Mouse (Mus musculus) liver, adult 2 months (tissue): Measurements from ENCODE around the gene Tpx2. TPM values are rescaled to one million over a fixed set of nuclear protein-coding genes. Genes with fewer than 3 reads are reported as not detected.

Experiments
- DNase-seq: peaks from one replicate; pipeline ENCODE4 v3.0.0-alpha.2; 2011; ENCODE audit warnings: low read depth, low spot score; ENCODE audit errors: extremely low read depth
- H3K27ac ChIP-seq: fragments of 200-500 bp; replicated peaks from 2 replicates; pipeline ENCODE4 v1.5.1; 2012; ENCODE audit warnings: low read depth, mild to moderate bottlenecking, control low read depth, inconsistent platforms, low read length; ENCODE audit not compliant: insufficient read depth
- H3K27me3 ChIP-seq: fragments of 200-500 bp; 2 replicates; pipeline ENCODE4 v1.6.1; 2012; ENCODE audit warnings: mild to moderate bottlenecking, moderate library complexity, low read length, inconsistent platforms; ENCODE audit not compliant: control insufficient read depth, insufficient read depth
- H3K36me3 ChIP-seq: fragments of 200-500 bp; 2 replicates; pipeline ENCODE4 v1.6.1; 2012; ENCODE audit warnings: low read length, inconsistent platforms; ENCODE audit not compliant: control insufficient read depth, insufficient read depth
- H3K4me1 ChIP-seq: fragments of 200-500 bp; 2 replicates; pipeline ENCODE4 v1.6.1; 2011; ENCODE audit warnings: low read length; ENCODE audit not compliant: control insufficient read depth, insufficient read depth
- H3K4me3 ChIP-seq: fragments of 200-500 bp; 2 replicates; pipeline ENCODE4 v1.5.1; 2011; ENCODE audit warnings: low read depth, mild to moderate bottlenecking, control low read depth, low read length, moderate library complexity; ENCODE audit not compliant: insufficient read depth
- H3K79me2 ChIP-seq: fragments of 200-500 bp; 2 replicates; pipeline ENCODE4 v1.6.1; 2012; ENCODE audit warnings: inconsistent platforms, mild to moderate bottlenecking, low read length, moderate library complexity; ENCODE audit not compliant: control insufficient read depth, insufficient read depth
- H3K9ac ChIP-seq: fragments of 200-500 bp; 2 replicates; pipeline ENCODE4 v1.6.1; 2012; ENCODE audit warnings: low read depth, mild to moderate bottlenecking, control low read depth, inconsistent platforms, low read length
- CTCF ChIP-seq: fragments of 200-500 bp; IDR thresholded peaks from 2 replicates; pipeline ENCODE4 v1.5.1; 2011; ENCODE audit warnings: low read depth, low read length, control low read depth
- POLR2A ChIP-seq: fragments of 200-500 bp; IDR thresholded peaks from 2 replicates; pipeline ENCODE4 v1.6.1; 2011; ENCODE audit warnings: low read length, control low read depth; ENCODE audit not compliant: insufficient read depth; ENCODE audit errors: extremely low read depth
- WGBS: fragments of 180-500 bp; shearing (Covaris S2); methylation state at CpG from one replicate; pipeline ENCODE4 v1.1.7; 2018; 5-methylcytosine and 5-hydroxymethylcytosine counted together
- polyA plus RNA-seq: library from polyadenylated mRNA; depleted of rRNA; stranded (reverse); fragments of >200 nt; gene quantifications from 2 replicates; pipeline ENCODE4 v1.2.3, GENCODE M21; 2012
- total RNA-seq: library from RNA; depleted of rRNA; stranded (reverse); fragments of >200 nt; gene quantifications from 2 replicates; pipeline ENCODE4 v1.2.3, GENCODE M21; 2014

The Tpx2 gene
- total and polyA plus RNA-seq, 2 experiments = 0.04 to 0.18 TPM

DNA sequence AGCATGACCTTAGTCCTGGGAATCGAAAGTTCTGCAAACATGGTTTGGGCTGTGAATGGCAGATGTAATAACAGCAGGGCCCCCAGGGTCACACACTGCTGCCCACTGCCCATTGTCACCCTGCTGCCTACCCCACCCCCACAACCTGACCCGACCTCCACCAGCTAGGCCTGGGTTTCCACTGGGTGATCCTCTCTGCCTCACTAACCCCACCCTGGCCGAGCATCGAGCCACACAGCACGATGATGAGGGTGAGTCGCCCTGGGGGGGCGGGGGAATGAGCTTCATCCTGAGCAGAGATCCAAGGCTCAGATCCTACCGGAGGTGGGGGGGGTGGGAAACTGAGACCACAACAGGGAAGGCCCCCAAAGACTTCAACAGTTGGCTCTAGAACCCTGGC is 76.4 kb downstream of the Tpx2 start:
- H3K4me3 ChIP-seq = no peak overlapping the region
- WGBS = 67% methylated on average over 8 of the region's 8 CpGs
- peaks cover 3% of the 10 kb centered on the region; the same call in 1 of the 2 replicates for H3K4me1 ChIP-seq
- H3K9ac ChIP-seq = no peak overlapping the region
- DNase-seq = no peak
- no peaks in the 10 kb centered on the region for H3K27me3 ChIP-seq
- TF ChIP-seq CTCF (no peak), POLR2A (no peak)
- no peak overlapping the region for H3K27ac ChIP-seq
- no peaks in the 10 kb centered on the region for H3K36me3 ChIP-seq
- H3K79me2 ChIP-seq = no peaks in the 10 kb centered on the region

DNA sequence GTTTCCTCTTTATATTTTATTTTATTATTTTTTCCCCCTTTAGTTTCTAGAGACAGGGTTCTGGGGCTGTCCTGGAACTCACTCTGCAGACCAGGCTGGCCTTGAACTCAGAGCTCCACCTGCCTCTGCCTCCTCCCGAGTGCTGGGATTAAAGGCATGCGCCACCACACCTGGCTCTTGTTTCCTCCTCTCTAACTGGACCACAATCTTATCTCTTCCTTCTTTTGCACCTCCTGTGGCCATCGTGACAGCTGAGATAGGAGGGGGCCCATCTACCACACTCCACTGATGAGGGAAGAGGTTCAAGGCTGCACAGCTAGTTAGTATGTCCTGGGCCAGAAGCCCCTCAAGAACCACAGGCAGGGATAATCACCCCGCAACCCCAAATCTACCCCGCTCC is 76.8 kb downstream of the Tpx2 start:
- H3K9ac ChIP-seq = no peak overlapping the region
- H3K4me3 ChIP-seq = no peak overlapping the region
- peaks cover 3% of the 10 kb centered on the region; the same call in 1 of the 2 replicates for H3K4me1 ChIP-seq
- H3K27me3 ChIP-seq = no peaks in the 10 kb centered on the region
- 74% methylated on average over 5 of the region's 5 CpGs for WGBS
- TF ChIP-seq CTCF (no peak), POLR2A (no peak)
- H3K36me3 ChIP-seq = no peaks in the 10 kb centered on the region
- no peak overlapping the region for H3K27ac ChIP-seq
- DNase-seq = no peak
- H3K79me2 ChIP-seq = no peaks in the 10 kb centered on the region

DNA sequence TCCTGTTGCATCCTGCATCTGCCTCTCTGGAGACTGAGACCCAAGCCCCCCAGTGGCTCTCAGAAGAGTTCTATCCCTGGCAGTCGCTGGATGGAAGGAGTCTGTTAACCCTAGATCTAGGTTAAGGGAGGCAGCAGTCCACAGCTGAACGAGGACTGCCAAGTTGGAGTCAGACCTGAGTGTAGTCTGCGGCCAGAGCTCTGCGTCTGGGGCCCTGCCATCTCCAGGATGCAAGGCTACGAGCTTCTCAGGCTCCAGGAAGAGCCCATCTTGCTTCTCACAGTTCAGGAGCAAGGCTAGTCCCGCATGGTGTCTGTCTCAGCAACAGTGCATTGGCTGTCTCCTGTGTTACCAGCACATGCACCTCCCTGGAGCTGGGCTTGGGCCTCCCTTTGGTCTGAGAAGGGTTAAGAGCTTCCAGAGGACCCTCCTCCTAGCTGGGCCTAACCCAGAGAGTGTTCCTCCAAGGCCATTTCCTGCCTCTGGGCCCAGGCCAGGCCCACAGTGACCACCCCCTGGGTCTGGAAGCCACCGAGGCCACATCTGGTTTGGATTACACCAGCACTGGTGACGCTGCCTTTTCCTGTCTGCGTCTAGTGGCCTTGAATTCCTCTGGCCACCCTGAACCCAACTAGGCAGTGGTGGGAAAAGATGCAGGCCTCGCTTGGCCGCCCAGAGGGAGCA is 77.6 kb downstream of the Tpx2 start:
- Histone ChIP-seq H3K27ac (peak overlapping the region; percentile 42; the same call in 1 of the 2 replicates), H3K4me1 (peaks cover 3% of the 10 kb centered on the region; the same call in 1 of the 2 replicates), H3K4me3 (no peak overlapping the region), H3K9ac (no peak overlapping the region), H3K79me2 (no peaks in the 10 kb centered on the region), H3K36me3 (no peaks in the 10 kb centered on the region), H3K27me3 (no peaks in the 10 kb centered on the region)
- DNase-seq = peak; percentile 27
- TF ChIP-seq CTCF = no peak
- TF ChIP-seq POLR2A = no peak
- 61% methylated on average over 11 of the region's 11 CpGs for WGBS

DNA sequence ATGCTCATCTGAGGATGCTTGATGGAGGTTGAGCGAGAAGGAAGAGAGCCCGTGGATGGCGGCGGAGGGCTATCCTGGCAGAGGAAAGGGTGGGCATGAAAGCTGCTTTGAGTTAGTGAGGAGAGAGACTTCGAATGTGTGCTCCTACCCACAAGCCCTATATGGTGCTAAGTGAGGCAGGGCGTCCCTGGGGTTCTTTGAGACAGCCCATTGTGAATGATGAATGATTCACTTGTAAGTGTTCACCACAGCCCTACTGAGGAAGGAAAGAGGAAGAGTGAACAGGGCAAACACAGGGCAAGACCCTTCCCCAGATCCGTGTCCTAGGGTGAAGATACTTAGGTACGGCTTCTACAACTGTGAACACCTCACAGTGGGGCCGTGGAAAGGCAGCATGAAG is 79.1 kb downstream of the Tpx2 start:
- no peak overlapping the region for H3K4me3 ChIP-seq
- H3K9ac ChIP-seq = no peak overlapping the region
- H3K27me3 ChIP-seq = no peaks in the 10 kb centered on the region
- no peak for TF ChIP-seq CTCF
- no peak for TF ChIP-seq POLR2A
- H3K79me2 ChIP-seq = no peaks in the 10 kb centered on the region
- no peaks in the 10 kb centered on the region for H3K36me3 ChIP-seq
- H3K4me1 ChIP-seq = peaks cover 3% of the 10 kb centered on the region; the same call in 1 of the 2 replicates
- 71% methylated on average over 9 of the region's 9 CpGs for WGBS
- DNase-seq = no peak
- H3K27ac ChIP-seq = no peak overlapping the region

DNA sequence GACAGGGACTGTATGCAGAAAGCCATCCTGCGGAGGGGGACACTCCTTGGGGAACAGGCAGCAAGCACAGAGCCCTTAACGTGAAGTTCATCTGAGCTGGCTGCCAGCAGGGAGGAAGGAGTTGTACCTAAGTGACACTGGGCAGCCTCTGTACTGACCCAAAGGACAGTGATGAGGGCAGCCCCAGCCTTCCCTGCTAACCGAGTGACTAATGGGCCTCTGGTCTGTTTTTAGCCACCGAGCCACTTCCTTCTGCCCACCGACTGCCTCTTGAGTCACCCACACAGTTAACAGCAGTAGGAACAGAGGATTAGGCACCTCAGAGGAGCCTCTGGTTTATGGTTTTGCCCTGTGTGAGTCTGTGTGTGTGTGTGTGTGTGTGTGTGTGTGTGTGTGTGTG is 79.6 kb downstream of the Tpx2 start:
- no peak for DNase-seq
- Histone ChIP-seq H3K27ac (no peak overlapping the region), H3K79me2 (no peaks in the 10 kb centered on the region), H3K27me3 (no peaks in the 10 kb centered on the region), H3K4me3 (no peak overlapping the region), H3K36me3 (no peaks in the 10 kb centered on the region), H3K9ac (no peak overlapping the region), H3K4me1 (peaks cover 3% of the 10 kb centered on the region; the same call in 1 of the 2 replicates)
- TF ChIP-seq CTCF (no peak), POLR2A (no peak)
- WGBS = 58% methylated on average over 5 of the region's 5 CpGs

DNA sequence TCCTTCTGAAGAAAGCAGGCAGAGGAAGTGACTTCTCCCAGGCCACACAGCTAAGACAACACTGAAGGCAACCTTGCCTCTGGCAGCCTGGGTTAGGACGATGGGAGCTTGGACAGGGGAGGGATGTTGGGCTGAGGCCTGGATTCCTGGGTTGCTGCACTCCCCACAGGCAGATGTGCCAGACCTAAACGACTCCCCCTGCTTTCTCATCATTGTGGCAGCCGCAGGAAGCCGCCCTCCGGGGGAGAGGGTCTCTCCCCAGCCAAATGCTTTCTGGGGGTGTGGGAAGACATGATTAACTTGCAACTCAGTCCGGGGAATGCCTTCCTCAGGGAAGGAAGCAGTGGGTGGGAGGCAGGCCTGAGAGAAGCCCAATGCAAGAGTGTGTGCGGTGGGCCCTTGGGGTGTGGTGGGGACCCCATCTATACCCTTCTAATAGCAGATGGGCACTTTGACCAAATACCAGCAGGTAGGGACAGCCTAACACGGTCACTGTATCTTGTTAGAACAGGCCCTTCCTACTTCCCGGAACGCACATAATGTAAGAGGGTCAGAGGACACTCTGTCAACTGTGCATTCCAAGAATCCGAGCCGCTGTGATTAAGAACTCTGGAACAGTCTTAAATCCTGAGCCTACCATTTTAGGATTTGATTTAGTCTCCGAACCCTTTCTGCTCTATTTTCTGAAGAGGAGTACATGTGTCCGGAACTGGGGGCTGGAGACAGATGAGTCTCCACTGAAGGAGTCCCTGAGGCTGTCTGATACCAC is 80.6 kb downstream of the Tpx2 start:
- Histone ChIP-seq H3K79me2 (no peaks in the 10 kb centered on the region), H3K27me3 (no peaks in the 10 kb centered on the region), H3K4me3 (no peak overlapping the region), H3K4me1 (peaks cover 3% of the 10 kb centered on the region; the same call in 1 of the 2 replicates), H3K27ac (peak overlapping the region; percentile 45), H3K36me3 (no peaks in the 10 kb centered on the region), H3K9ac (no peak overlapping the region)
- peak; percentile 7 for DNase-seq
- TF ChIP-seq CTCF (no peak), POLR2A (no peak)
- WGBS = 62% methylated on average over 14 of the region's 14 CpGs
